Mouse (Mus musculus) heart, adult 2 months (tissue): Measurements from ENCODE around the gene Jakmip3. TPM values are rescaled to one million over a fixed set of nuclear protein-coding genes. Genes with fewer than 3 reads are reported as not detected.
A peak's percentile ranks its signal among the peaks of the same experiment; 100 is the strongest.

Experiments
- DNase-seq, 2 experiments: peaks; one replicate each; pipeline ENCODE4 v3.0.0; 2021
- H3K27ac ChIP-seq: fragments of 200-600 bp; 2 replicates; pipeline ENCODE4 v1.8.1; 2022
- H3K27me3 ChIP-seq: fragments of 200-500 bp; 2 replicates; pipeline ENCODE4 v1.6.1; 2012; ENCODE audit warnings: mild to moderate bottlenecking, low read length, inconsistent platforms, mixed read lengths; ENCODE audit not compliant: control insufficient read depth, insufficient read depth
- H3K36me3 ChIP-seq: fragments of 200-500 bp; 2 replicates; pipeline ENCODE4 v1.6.1; 2012; ENCODE audit warnings: low read length, inconsistent platforms; ENCODE audit not compliant: control insufficient read depth, insufficient read depth
- H3K4me1 ChIP-seq: fragments of 200-500 bp; 2 replicates; pipeline ENCODE4 v1.6.1; 2011; ENCODE audit warnings: low read length; ENCODE audit not compliant: control insufficient read depth, insufficient read depth
- H3K4me3 ChIP-seq: fragments of 200-600 bp; 2 replicates; pipeline ENCODE4 v1.8.1; 2022
- H3K79me2 ChIP-seq: fragments of 200-500 bp; replicated peaks from 2 replicates; pipeline ENCODE4 v1.6.1; 2012; ENCODE audit warnings: mild to moderate bottlenecking, inconsistent platforms, low read length, moderate library complexity, mixed read lengths; ENCODE audit not compliant: control insufficient read depth, insufficient read depth
- H3K9ac ChIP-seq: fragments of 200-500 bp; 2 replicates; pipeline ENCODE4 v1.6.1; 2012; ENCODE audit warnings: low read depth, mild to moderate bottlenecking, control low read depth, inconsistent platforms, low read length, mixed read lengths
- CTCF ChIP-seq: fragments of 200-600 bp; IDR thresholded peaks from 2 replicates; pipeline ENCODE4 v1.8.1; 2022; ENCODE audit warnings: antibody characterized with exemption, mild to moderate bottlenecking, moderate library complexity
- EP300 ChIP-seq: fragments of 200-500 bp; IDR thresholded peaks from 2 replicates; pipeline ENCODE4 v1.6.1; 2011; ENCODE audit warnings: low read depth, low read length, control low read depth; ENCODE audit not compliant: insufficient read depth
- POLR2A ChIP-seq: fragments of 200-500 bp; IDR thresholded peaks from 2 replicates; pipeline ENCODE4 v1.6.1; 2011; ENCODE audit warnings: mild to moderate bottlenecking, low read depth, low read length, control low read depth; ENCODE audit not compliant: insufficient read depth
- WGBS: fragments of 180-500 bp; shearing (Covaris S2); methylation state at CpG from one replicate; pipeline ENCODE4 v1.1.7; 2018; 5-methylcytosine and 5-hydroxymethylcytosine counted together
- intact Hi-C: fragments of 180-260 bp; cut with DNase I; formaldehyde crosslinking; loops from one replicate; pipeline ENCODE4 v1.15.1; 2025
- polyA plus RNA-seq: library from polyadenylated mRNA; depleted of rRNA; stranded (reverse); fragments of >200 nt; gene quantifications from 2 replicates; pipeline ENCODE4 v1.2.3, GENCODE M21; 2012
- total RNA-seq, 2 experiments: library from RNA; stranded (reverse); gene quantifications; 2 replicates each; pipeline ENCODE4 v1.2.3; 2021

Gene Jakmip3
- total and polyA plus RNA-seq, 3 experiments: 0.13 to 0.16 (median 0.14) TPM

DNA sequence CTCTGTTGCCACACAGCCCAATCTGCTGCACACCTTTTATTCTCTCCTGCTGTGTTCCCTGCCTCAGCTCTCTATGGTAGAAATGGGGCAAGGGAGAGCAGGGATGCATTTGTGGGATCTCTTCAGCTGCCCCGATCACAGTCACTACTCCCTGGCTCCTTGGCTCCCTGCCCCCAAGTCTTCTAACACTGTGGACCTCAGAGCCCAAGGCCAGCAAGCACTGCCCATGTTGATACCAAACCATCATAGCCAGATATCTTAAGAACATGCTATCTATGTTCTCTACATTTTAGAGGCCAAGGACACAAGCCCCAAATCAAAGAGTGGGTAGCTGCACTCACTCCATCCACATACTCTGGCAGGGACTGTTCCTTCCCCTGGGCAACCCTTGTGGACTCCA is 80.8 kb downstream of the Jakmip3 start:
- H3K36me3 ChIP-seq: no peaks in the 10 kb centered on the region
- no peaks in the 10 kb centered on the region for H3K79me2 ChIP-seq
- no peak for DNase-seq
- no peak for TF ChIP-seq POLR2A
- no peak for TF ChIP-seq CTCF
- TF ChIP-seq EP300: no peak
- 78% methylated on average over 1 of the region's 1 CpGs for WGBS
- no peak overlapping the region for H3K4me3 ChIP-seq
- intact Hi-C loops: no loop called here
- H3K27ac ChIP-seq: no peak overlapping the region
- H3K9ac ChIP-seq: no peak overlapping the region
- H3K27me3 ChIP-seq: no peaks in the 10 kb centered on the region
- no peaks in the 10 kb centered on the region for H3K4me1 ChIP-seq

DNA sequence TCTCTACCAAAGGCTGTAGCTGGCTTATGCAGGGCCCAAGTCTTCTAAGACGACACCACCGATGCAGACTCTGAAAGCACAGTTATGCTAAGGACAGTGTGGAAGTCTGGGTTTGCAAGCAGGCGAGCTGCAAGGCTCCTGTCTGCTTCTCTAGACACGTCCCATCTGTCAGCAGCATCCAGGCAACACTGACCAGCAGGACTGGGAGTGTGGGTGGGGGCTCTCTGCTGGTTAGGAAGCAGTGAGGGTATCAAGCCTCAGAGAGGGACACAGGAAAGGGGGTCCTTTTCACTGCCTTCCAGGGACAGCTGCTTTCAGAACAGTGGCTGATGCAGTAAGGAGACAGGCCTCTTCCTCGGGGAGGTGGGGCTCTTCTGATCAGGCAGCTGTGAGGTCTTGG is 86.6 kb downstream of the Jakmip3 start:
- DNase-seq: no peak
- no peak for TF ChIP-seq POLR2A
- intact Hi-C loops: no loop called here
- no peak overlapping the region for H3K9ac ChIP-seq
- H3K79me2 ChIP-seq: no peaks in the 10 kb centered on the region
- no peaks in the 10 kb centered on the region for H3K4me1 ChIP-seq
- H3K36me3 ChIP-seq: no peaks in the 10 kb centered on the region
- H3K27ac ChIP-seq: no peak overlapping the region
- H3K4me3 ChIP-seq: no peak overlapping the region
- 39% methylated on average over 5 of the region's 5 CpGs for WGBS
- H3K27me3 ChIP-seq: no peaks in the 10 kb centered on the region

DNA sequence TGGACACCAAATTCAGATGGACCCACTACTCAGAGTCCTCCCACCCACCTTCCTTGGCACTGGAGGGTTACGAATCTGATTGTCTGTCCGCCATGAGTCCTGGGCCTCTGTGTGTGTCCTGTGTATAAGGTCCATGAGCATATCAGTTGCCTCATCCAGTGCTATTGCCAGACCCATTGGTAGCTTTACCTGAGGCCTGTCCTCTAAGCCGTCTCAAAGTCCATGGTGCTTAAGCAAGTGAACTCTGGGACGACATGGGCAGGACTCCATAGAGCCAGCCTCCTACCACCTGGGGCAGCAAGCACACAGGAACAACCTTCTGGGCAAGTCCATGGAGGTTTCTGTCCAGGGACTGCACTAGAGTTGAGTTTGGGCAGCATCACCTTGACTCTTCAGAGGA is 90.7 kb downstream of the Jakmip3 start:
- Histone ChIP-seq H3K9ac (no peak overlapping the region), H3K79me2 (no peaks in the 10 kb centered on the region), H3K4me1 (no peaks in the 10 kb centered on the region), H3K36me3 (no peaks in the 10 kb centered on the region), H3K27me3 (no peaks in the 10 kb centered on the region), H3K27ac (no peak overlapping the region), H3K4me3 (no peak overlapping the region)
- 89% methylated on average over 4 of the region's 4 CpGs for WGBS
- no peak for DNase-seq
- intact Hi-C loops: no loop called here
- no peak for TF ChIP-seq EP300
- TF ChIP-seq CTCF: no peak
- TF ChIP-seq POLR2A: no peak

DNA sequence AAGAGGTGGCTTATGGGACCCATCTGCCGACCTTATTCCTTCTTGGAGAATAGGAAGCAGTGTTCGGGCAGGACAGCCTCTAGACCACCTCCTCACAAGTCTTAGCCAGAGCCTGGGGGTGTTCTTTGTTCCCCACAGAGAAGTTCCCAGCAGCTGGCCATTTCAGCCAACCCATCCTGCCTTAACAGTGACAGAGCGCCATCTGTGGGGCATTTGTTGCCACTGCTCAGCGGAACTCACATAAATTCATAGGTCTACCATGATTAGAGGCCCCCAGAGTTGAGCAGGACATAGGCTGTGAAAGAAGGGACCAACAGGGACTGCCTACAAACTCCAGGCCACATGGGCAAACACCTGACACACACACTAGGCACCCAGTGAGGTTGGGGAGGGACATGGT is 122.9 kb downstream of the Jakmip3 start:
- no peaks in the 10 kb centered on the region for H3K27me3 ChIP-seq
- H3K27ac ChIP-seq: no peak overlapping the region
- H3K79me2 ChIP-seq: no peaks in the 10 kb centered on the region
- H3K4me3 ChIP-seq: no peak overlapping the region
- intact Hi-C loops: no loop called here
- H3K9ac ChIP-seq: no peak overlapping the region
- no peaks in the 10 kb centered on the region for H3K36me3 ChIP-seq
- 62% methylated on average over 4 of the region's 4 CpGs for WGBS
- DNase-seq: no peak
- H3K4me1 ChIP-seq: no peaks in the 10 kb centered on the region
- TF ChIP-seq EP300 (no peak), POLR2A (no peak), CTCF (0 out of 2 replicates have a peak, but pooled peaks have one; percentile 21)

DNA sequence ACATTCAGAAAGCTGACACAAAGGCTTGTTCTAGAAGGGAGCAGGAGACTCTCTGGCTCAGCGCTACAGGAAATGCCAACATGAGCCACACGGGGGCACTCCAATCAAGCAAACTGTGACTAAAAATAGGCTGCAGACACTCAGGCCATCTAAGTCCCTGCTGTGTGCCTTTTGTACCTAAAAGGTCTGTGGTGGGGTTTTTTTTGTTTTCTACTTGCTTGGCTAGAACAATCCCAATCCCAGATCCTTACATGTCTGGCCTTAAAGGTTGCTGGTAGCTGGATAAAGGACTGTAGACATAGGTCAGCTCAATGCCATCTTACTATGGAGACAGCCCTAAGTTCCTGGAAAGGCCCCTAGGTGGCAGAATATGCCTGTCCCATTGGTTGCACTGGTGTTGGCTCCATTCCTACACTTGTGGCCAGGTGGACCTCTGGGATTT is 127.7 kb downstream of the Jakmip3 start:
- H3K27me3 ChIP-seq: no peaks in the 10 kb centered on the region
- no peak overlapping the region for H3K4me3 ChIP-seq
- no peak overlapping the region for H3K9ac ChIP-seq
- H3K27ac ChIP-seq: no peak overlapping the region
- no peaks in the 10 kb centered on the region for H3K36me3 ChIP-seq
- WGBS: 0% methylated on average over 2 of the region's 2 CpGs
- H3K79me2 ChIP-seq: no peaks in the 10 kb centered on the region
- peak; percentile 49 to 73 for DNase-seq
- TF ChIP-seq CTCF (peak; percentile 83), EP300 (0 out of 2 replicates have a peak, but pooled peaks have one; percentile 9), POLR2A (no peak)
- H3K4me1 ChIP-seq: no peaks in the 10 kb centered on the region
- intact Hi-C loops: no loop called here

DNA sequence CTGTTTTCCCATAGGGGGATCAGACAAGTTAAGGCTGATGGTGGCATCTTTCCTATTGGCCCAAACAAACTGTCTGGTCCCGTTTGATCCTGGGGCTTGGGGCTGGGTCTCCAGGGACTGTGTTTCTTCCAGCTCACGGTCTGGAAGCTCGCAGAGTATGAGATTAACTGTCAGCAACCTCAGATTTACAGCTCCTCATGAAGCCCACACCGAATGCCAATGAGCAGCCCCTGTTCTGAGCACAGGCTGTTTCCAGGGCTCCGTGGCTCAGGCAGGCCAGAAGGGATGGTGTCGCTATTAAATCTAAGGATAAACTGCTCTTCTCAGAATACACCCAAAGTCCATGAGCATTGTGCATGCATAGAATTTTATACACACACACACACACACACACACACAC is 133.7 kb downstream of the Jakmip3 start:
- H3K4me1 ChIP-seq: no peaks in the 10 kb centered on the region
- intact Hi-C loops: no loop called here
- H3K27ac ChIP-seq: no peak overlapping the region
- WGBS: 52% methylated on average over 6 of the region's 6 CpGs
- DNase-seq: no peak
- H3K4me3 ChIP-seq: no peak overlapping the region
- H3K79me2 ChIP-seq: no peaks in the 10 kb centered on the region
- H3K36me3 ChIP-seq: no peaks in the 10 kb centered on the region
- no peak for TF ChIP-seq CTCF
- TF ChIP-seq EP300: no peak
- no peak for TF ChIP-seq POLR2A
- H3K9ac ChIP-seq: no peak overlapping the region
- no peaks in the 10 kb centered on the region for H3K27me3 ChIP-seq
